Mouse (Mus musculus): Measurements from ENCODE around the gene Lrrn4cl.

DNA sequence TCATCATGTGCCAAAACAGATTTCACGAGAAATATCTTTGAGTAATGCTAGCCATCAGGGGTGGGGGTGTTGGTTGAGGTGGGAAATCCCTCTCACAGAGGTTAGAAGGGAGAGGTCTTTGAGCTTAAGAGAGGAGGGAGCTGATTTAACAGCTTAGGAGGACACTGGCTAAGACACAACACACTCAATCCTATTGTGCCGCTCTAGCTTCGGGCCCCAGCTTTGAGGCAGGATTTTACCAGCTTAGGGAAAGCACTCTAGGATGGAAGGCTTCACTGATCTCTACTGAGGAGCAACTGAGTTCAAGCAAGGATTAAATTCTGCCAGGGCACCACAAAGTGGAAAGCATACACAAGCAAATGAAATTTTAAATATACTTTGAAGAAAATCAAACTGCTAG, 33.6 kb upstream of the Lrrn4cl start:
- TF ChIP-seq CTCF (IDR thresholded peaks at IDR 0.05; ENCODE audit: borderline replicate concordance, insufficient read depth, low read depth, low read length) (no peak), POLR2A (IDR thresholded peaks at IDR 0.05; ENCODE audit: borderline replicate concordance, insufficient read depth, low read length) (no peak)
